Mouse (Mus musculus) pancreas, adult 10 weeks (tissue): ENCODE results near the gene Scgb1b18. TPM values are rescaled to one million over a fixed set of nuclear protein-coding genes. Genes with fewer than 3 reads are reported as not detected.

ENCODE experiments used
- polyA plus RNA-seq: library from polyadenylated mRNA; stranded (reverse); fragments of 350-450 nt; fragmentation: Illumina TruSeq; extraction: RNeasy Lipid Tissue Mini Kit (QIAGEN cat#74804); gene quantifications from one replicate; pipeline ENCODE4 v1.2.3, GENCODE M21; 2015; ENCODE audit warnings: low read depth, low replicate concordance; ENCODE audit not compliant: insufficient read depth

Scgb1b18 gene
- polyA plus RNA-seq = not detected

DNA sequence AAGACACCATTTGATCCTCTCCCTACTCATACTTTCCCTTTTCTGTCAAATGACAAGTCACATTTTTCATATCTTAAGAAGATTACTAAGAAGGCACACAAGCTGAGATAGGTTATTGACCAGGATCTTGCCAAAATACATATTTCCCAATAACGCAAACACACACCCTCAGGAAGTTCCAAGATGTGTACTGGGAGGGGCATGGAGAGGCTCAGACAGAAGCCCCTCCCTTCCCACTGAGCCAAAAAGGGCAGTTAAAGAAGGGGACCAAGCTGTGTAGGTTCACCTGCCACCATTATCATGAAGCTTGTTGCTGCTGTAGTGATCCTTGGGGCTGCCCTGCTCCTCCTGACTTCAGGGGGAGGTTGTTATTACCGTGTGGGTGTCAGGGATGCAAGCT is at the start of gene Scgb1b18:
Gene Scgb1b18 (plus strand): TSS at position 301 of the 400 bp plus-strand sequence.

DNA sequence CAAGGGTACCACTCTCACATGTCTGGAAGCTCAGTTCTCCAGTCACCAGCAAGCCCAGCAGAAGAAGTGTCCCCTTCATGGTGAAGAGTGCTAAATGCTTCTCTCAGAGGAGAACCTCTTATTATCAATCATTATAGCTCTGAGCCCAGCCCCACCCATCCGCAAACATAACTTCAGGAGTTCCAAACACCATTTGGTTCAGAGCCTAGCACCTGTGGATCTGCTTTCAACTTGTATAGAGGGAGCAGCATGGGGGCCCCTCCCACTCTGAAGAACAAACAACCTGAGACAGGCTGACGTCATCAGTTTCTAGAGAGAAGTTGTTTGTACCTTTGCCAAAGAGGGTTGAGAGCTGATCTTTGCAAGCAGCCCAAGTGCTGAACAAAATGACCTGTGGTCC is 11.6 kb upstream of the Scgb1b18 start, which contains the start of gene Scgb2b18:
Gene Scgb2b18 (minus strand): TSS at position 101 of the 400 bp plus-strand sequence.

Other genes starting within 250 kb of the Scgb1b18 start
- gene Scgb2b17, start 129.0 kb upstream of the Scgb1b18 start, polyA plus RNA-seq = not detected
- not detected for gene Scgb1b17, start 122.1 kb upstream of the Scgb1b18 start, polyA plus RNA-seq
- not detected for gene Scgb2b18, start 11.7 kb upstream of the Scgb1b18 start, polyA plus RNA-seq
- gene Scgb2b19, start 94.8 kb downstream of the Scgb1b18 start, polyA plus RNA-seq = not detected
- not detected for gene Scgb1b19, start 101.7 kb downstream of the Scgb1b18 start, polyA plus RNA-seq
- gene Scgb2b20, start 180.8 kb downstream of the Scgb1b18 start, polyA plus RNA-seq = not detected
- gene Scgb1b20, start 187.7 kb downstream of the Scgb1b18 start, polyA plus RNA-seq = not detected